Mouse (Mus musculus) 3T3-L1 (cell line): Measurements from ENCODE around the gene Ppip5k2.

Experiments
- DNase-seq: peaks from one replicate; pipeline ENCODE4 v3.0.0-alpha.2; 2015; ENCODE audit warnings: low read depth, low spot score

Ppip5k2 gene

GRCm38 (mm10) chr1:97661406-97662241 is 108.6 kb downstream of the Ppip5k2 start, which contains the start of gene D1Ertd622e:
Gene D1Ertd622e, minus strand, starts transcription at chr1:97662074.
- peak; percentile 62 for DNase-seq

- DNase-seq: peak; percentile 84
These were observed 109.4 kb downstream of the Ppip5k2 start for GRCm38 (mm10) chr1:97660687-97661405.

- peak; percentile 21 for DNase-seq
These were observed 110.8 kb downstream of the Ppip5k2 start for GRCm38 (mm10) chr1:97659405-97659804.

GRCm38 (mm10) chr1:97657786-97658185 is 112.4 kb downstream of the Ppip5k2 start:
- DNase-seq: no peak

- DNase-seq: peak; percentile 19
These were observed 113.0 kb downstream of the Ppip5k2 start for GRCm38 (mm10) chr1:97657201-97657600.
